Mouse (Mus musculus) E14TG2a.4 (cell line): ENCODE data around the gene Hist1h3b.
"Not testable (repeated sequence)": the region's sequence is repeated elsewhere in the genome, so short reads cannot be mapped to it uniquely, and the experiment has no call there.

Source experiments
- H3K27me3 ChIP-seq: 2 replicates; pipeline ENCODE4 v1.6.1; 2014; ENCODE audit warnings: low read length, control low read depth; ENCODE audit not compliant: insufficient read depth
- H3K36me3 ChIP-seq: 2 replicates; pipeline ENCODE4 v1.6.1; 2014; ENCODE audit warnings: low read length, control low read depth; ENCODE audit not compliant: insufficient read depth
- H3K4me1 ChIP-seq: replicated peaks from 2 replicates; pipeline ENCODE4 v1.6.1; 2014; ENCODE audit warnings: low read depth, low read length, control low read depth
- H3K4me3 ChIP-seq: replicated peaks from 2 replicates; pipeline ENCODE4 v1.5.1; 2014; ENCODE audit warnings: mild to moderate bottlenecking, low read length
- H3K9me3 ChIP-seq: 2 replicates; pipeline ENCODE4 v1.6.1; 2014; ENCODE audit warnings: low read length, control low read depth
- CTCF ChIP-seq: conservative IDR thresholded peaks from 2 replicates; pipeline ENCODE4 v1.5.1; 2014; ENCODE audit warnings: low read length
- NANOG ChIP-seq: IDR thresholded peaks from 2 replicates; pipeline ENCODE4 v1.6.1; 2014; ENCODE audit warnings: borderline replicate concordance, low read length, mixed read lengths
- POU5F1 ChIP-seq: IDR thresholded peaks from 2 replicates; pipeline ENCODE4 v1.6.1; 2014; ENCODE audit warnings: low read length, borderline replicate concordance

The Hist1h3b gene

DNA sequence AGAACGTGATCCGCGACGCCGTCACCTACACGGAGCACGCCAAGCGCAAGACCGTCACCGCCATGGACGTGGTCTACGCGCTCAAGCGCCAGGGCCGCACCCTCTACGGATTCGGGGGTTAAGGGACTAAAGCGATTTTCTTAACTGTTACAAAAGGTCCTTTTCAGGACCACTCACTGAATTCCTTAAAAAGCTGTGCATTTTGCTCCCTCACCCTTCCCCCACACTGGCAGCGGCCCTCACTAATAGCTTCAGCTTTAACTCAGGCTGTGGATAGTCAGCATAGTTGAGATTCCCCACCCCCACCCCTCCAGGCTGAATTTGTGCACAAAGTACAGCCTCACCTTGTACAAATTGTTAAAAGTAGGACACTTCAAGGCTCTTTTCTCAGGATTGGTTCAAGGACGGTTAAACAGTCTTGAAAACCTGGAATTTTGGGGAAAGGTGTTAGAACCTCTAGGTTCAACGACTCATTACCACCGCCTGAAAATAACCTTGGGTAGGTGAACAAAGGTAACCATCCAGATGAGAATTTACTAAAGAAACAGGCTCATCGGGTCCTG lies 5.2 kb downstream of the Hist1h3b start:
- Histone ChIP-seq H3K4me3 (peak overlapping the region; percentile 59), H3K36me3 (no peaks in the 10 kb centered on the region), H3K4me1 (peaks cover 39% of the 10 kb centered on the region), H3K9me3 (no peaks in the 10 kb centered on the region), H3K27me3 (no peaks in the 10 kb centered on the region)
- no peak for TF ChIP-seq CTCF
- TF ChIP-seq NANOG: no peak
- no peak for TF ChIP-seq POU5F1

DNA sequence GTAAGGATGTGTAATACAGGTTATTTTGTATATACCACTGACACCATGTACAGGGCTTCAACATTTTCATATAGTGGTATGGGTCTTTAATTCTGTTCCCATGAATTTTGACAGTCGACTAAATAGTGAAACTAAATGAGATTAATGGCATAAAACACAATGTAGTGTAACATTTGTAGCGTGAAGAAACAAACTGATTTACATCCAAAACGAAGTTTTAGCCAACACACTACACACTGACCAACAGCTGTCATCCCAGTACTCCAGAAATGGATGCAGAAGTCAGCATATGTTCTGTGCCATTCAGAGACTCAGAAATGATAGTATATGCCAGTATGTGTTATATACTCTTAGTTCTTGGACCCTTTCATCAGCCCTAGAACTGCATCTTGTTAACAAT lies 5.9 kb downstream of the Hist1h3b start:
- no peak for TF ChIP-seq POU5F1
- TF ChIP-seq CTCF: no peak
- TF ChIP-seq NANOG: no peak
- H3K4me1 ChIP-seq: peaks cover 39% of the 10 kb centered on the region
- peak overlapping the region; percentile 59 for H3K4me3 ChIP-seq
- no peaks in the 10 kb centered on the region for H3K36me3 ChIP-seq
- H3K27me3 ChIP-seq: no peaks in the 10 kb centered on the region
- H3K9me3 ChIP-seq: no peaks in the 10 kb centered on the region

DNA sequence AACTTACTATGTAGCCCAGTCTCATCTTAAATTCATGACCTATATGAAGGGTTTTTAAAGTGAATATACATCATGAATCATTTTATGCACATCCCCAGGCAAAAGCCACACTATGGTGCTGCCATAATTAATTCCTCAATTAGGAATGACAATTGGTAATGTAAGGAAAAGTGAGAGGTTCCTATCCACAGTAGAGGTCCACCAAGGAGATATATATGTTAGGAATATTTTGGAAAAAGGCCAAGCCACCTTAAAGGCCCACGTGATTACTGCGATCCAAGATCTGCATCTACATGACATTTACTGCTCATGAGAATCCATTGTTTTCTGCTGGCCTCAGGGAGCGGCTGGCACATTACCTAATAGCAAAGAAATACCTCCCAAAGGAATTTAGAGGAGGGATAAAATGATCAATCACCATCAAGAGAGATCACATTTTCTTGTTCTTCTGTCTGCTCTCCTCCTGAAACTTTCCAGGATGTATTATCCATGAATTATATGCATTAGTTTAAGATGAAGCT lies 7.2 kb downstream of the Hist1h3b start:
- Histone ChIP-seq H3K9me3 (no peaks in the 10 kb centered on the region), H3K4me1 (peaks cover 41% of the 10 kb centered on the region), H3K36me3 (no peaks in the 10 kb centered on the region), H3K4me3 (0 out of 2 replicates have a peak overlapping the region, but pooled peaks have one; percentile 68), H3K27me3 (no peaks in the 10 kb centered on the region)
- TF ChIP-seq POU5F1 (no peak), NANOG (no peak), CTCF (no peak)

DNA sequence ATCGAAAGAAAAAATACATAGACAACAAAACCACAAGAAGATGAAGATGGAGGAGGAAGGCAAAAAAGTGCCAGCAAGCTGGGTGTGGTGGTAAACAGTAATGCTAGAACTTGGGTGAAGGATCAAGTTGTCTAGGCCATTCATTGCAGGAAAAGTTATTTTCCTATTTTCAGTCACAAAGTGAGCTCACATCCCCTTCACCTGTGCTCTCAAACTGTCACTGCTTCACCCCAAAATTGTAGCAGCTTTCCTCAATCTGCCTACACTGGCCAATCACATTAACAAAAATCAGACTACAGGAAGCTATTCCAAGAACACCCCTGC lies 7.8 kb downstream of the Hist1h3b start:
- Histone ChIP-seq H3K9me3 (no peaks in the 10 kb centered on the region), H3K36me3 (no peaks in the 10 kb centered on the region), H3K4me1 (peaks cover 46% of the 10 kb centered on the region), H3K4me3 (peak overlapping the region; percentile 68), H3K27me3 (no peaks in the 10 kb centered on the region)
- TF ChIP-seq POU5F1 (no peak), CTCF (0 out of 2 replicates have a peak, but pooled peaks have one; percentile 21), NANOG (no peak)

DNA sequence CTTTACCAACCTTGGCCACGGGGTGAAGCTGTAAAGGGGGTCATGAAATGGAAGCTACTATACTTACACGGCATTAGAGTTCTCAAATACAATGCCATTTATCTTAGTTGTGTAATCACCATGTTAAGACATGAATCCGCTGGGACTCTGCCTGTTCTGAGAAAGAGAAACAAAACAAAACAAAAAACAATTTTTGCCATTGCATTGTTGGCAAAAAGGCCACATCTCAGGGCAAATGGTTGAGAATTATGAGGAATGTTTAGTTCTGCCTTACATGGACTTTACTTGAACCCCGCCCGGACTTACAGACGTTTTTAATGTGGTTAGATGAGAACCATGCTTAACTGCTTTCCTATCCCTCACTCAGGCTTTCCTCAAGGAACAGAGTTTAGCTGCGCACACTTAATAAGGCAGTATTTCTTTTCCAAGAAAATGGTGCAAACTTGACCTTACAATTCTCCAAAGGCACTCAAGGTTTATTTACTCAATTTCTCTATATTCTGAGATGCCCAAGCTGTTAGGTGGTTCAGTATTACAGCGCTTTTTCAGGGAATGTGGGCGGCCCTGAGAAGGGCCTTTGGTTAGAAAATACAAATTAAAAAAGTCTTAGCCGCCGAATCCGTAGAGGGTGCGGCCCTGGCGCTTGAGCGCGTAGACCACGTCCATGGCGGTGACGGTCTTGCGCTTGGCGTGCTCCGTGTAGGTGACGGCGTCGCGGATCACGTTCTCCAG lies 8.3 kb downstream of the Hist1h3b start:
- Histone ChIP-seq H3K27me3 (no peaks in the 10 kb centered on the region), H3K4me3 (peak overlapping the region; percentile 68), H3K4me1 (peaks cover 49% of the 10 kb centered on the region), H3K36me3 (no peaks in the 10 kb centered on the region), H3K9me3 (no peaks in the 10 kb centered on the region)
- TF ChIP-seq POU5F1 (no peak), NANOG (no peak), CTCF (no peak; the same call in none of the 2 replicates)

DNA sequence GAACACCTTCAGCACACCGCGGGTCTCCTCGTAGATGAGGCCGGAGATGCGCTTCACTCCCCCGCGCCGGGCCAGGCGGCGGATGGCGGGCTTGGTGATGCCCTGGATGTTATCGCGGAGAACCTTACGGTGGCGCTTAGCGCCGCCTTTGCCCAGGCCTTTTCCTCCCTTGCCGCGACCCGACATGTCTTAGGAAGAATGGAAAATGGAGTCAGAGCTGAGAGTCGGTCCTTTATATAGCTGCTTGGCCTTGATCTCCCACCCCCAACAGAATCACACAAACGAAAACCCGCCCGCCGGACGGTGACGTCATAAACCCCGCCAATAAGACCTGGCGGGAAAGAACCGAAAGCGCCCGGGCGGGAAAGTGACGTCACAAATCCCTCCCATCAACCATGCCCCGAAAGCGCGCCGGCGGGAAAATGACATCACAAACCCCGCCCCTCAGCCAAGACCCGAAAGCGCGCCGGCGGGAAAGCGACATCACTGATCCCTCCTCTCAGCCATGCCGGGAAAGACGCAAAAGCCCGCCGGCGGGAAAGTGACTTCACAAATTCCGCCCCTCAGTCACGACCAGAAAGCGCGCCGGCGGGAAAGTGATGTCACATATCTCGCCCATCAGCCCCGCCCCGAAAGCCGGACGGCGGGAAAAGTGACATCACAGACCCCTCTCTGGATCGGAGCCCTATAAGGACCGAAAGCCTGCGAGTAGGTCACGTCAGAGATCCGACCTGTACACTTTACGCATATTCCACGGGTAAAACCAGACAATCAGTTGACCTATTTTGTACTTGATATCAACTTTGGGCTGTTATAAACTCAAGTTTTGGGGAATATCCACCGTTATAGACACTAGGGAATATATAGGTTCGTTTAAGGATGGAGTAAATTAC lies 9.2 kb downstream of the Hist1h3b start, which contains the start of gene Hist1h4a:
Gene Hist1h4a, minus strand, starts transcription at position 259 of the 893 bp plus-strand sequence.
- H3K27me3 ChIP-seq: no peaks in the 10 kb centered on the region
- H3K9me3 ChIP-seq: no peaks in the 10 kb centered on the region
- H3K4me1 ChIP-seq: peaks cover 48% of the 10 kb centered on the region
- TF ChIP-seq NANOG: no peak
- no peak for TF ChIP-seq POU5F1
- TF ChIP-seq CTCF: no peak
- H3K36me3 ChIP-seq: no peaks in the 10 kb centered on the region
- peak within 1 kb of the TSS; percentile 79 for H3K4me3 ChIP-seq

DNA sequence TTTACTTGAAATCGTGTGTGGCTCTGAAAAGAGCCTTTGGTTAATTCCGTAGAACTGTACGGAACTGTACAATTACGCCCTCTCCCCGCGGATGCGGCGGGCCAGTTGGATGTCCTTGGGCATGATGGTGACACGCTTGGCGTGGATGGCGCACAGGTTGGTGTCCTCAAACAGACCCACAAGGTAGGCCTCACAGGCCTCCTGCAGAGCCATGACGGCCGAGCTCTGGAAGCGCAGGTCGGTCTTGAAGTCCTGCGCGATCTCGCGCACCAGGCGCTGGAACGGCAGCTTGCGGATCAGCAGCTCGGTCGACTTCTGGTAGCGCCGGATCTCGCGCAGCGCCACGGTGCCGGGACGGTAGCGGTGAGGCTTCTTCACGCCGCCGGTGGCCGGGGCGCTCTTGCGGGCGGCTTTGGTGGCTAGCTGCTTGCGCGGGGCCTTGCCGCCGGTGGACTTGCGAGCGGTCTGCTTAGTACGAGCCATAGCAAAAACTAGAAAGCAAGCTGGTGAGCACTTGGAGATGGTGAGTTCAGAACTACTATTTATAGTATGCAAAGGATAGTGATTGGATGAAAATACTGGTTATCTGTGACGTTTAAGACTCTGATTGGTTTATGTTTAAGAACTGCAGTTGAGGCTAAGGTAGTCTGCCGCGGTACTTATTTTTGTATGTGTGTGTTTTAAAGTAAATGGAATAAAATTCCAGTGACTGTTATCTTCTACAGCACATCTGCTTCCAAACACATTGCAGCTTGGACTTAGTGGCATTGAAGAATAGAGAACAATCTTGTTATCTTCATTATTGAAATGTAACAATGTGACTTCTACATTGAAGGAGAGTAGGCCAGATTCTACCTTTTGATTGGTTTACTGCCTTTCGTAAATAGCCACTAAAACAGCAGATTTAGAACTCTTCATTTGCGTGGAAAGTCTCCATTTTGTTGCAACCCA lies 10.1 kb downstream of the Hist1h3b start, which contains the start of gene Hist1h3a:
Gene Hist1h3a, minus strand, starts transcription at position 516 of the 951 bp plus-strand sequence.
- Histone ChIP-seq H3K4me1 (peaks cover 51% of the 10 kb centered on the region), H3K4me3 (peak within 1 kb of the TSS; percentile 79)
- H3K9me3 ChIP-seq, H3K36me3 ChIP-seq, H3K27me3 ChIP-seq: not testable (repeated sequence)

DNA sequence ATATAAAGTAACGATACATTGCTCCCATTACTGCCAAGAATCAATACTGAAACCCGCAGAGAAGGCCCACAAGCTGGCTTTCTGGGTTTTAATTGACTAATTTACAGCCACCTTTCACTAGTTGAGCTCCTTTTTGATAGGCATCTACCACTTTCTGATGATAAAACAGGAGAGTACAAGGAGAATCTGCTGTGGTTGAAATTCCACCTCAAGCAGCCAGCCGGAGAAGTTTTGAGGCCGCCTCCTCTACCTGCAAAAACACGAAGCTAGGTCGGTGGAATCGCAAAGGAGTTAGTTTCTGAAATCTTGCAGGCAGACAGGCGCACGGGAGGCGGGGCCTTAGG lies 11.1 kb downstream of the Hist1h3b start:
- Histone ChIP-seq H3K4me1 (peaks cover 46% of the 10 kb centered on the region), H3K9me3 (no peaks in the 10 kb centered on the region), H3K36me3 (no peaks in the 10 kb centered on the region), H3K27me3 (no peaks in the 10 kb centered on the region), H3K4me3 (peak overlapping the region; percentile 79)
- TF ChIP-seq POU5F1 (no peak), NANOG (no peak), CTCF (no peak)
